Mouse (Mus musculus): ENCODE data around the gene Adar. TPM values are rescaled to one million over a fixed set of nuclear protein-coding genes. Genes with fewer than 3 reads are reported as not detected.

Gene Adar
- polyA plus RNA-seq (2016; fragmentation: Nextera tagmentation; extraction: Ambion mirVana), result 23.0 and 24.0 TPM in 2 replicates

DNA sequence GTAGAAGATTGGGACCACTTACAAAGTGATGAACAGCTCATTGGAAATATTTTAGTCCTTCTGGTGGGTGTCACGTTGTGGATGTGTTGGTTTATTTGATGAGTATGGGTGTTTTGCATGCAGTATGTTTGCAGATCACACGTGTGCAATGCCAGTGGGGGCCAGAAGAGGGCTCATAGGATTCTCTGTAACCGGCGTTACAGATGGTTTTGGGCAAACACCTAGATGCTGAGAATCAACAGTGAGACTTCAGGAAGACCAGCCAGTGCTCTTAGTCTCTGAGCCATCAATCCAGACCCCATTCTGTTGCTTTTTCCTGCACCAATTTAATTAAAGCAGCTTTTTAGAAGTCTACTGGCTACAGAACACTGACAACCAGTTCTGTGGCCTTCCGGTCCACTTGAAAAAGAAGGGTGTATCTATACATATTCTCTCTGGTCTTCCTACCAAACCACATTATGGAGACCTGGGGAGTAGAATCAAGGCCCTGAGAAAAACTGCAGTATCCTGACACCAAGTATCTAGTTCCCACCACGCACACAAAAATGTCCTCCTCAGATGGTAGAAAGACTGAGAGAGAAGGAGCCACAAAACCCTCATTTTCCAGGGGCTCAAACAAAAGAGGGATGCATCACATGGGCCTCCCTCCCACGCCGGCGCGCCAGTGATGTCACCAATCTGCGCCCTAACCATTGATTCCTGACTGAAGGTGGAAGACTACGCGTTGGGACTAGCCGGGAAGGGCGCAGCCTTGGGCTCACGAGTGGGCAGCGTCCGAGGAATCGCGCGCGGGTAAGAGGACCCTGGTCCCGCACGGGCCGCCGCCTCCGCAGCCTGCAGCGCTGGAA is at the start of gene Adar:
Adar (plus strand) TSS at position 664 of the 848 bp plus-strand sequence.
- Histone ChIP-seq H3K36me3 (0 out of 2 replicates have a peak, but pooled peaks cover 4% of the 10 kb centered on the region), H3K9me3 (no peaks in the 10 kb centered on the region), H3K27me3 (peaks cover 14% of the 10 kb centered on the region; the same call in 1 of the 2 replicates), H3K27ac (replicated peaks) (peak within 1 kb of the TSS; percentile 81), H3K9ac (replicated peaks) (peak within 1 kb of the TSS; percentile 98), H3K4me1 (peaks cover 17% of the 10 kb centered on the region), H3K4me2 (replicated peaks) (peak within 1 kb of the TSS; percentile 85), H3K4me3 (peak within 1 kb of the TSS; percentile 100)
- peak; percentile 79 for ATAC-seq (ENCODE audit: low FRiP score, low read depth)
- WGBS, result 7% methylated on average over 24 of the region's 28 CpGs

DNA sequence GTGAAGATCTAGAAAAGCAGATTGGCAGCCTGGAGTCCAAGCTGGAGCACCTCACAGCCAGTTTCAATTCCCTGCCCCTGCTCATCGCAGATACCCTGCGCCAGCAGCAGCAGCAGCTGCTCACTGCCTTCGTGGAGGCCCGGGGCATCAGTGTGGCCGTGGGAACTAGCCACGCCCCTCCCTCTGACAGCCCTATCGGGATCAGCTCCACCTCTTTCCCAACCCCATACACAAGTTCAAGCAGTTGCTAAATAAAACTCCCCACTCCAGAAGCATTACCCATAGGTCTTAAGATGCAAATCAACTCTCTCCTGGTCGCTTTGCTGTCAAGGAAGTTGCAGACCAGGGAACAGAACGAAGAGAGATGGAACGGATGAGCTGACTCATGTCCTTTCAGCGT is 47.7 kb upstream of the Adar start:
- no peak overlapping the region for H3K4me3 ChIP-seq

GRCm38 (mm10) chr3:89671334-89671733 is 43.5 kb upstream of the Adar start:
- no peak overlapping the region for H3K9ac ChIP-seq (replicated peaks)
- H3K27ac ChIP-seq (replicated peaks), result no peak overlapping the region
- ATAC-seq (ENCODE audit: low FRiP score, low read depth), result no peak
- H3K4me3 ChIP-seq, result no peak overlapping the region
- no peaks in the 10 kb centered on the region for H3K36me3 ChIP-seq
- no peak overlapping the region for H3K4me2 ChIP-seq (replicated peaks)
- no peaks in the 10 kb centered on the region for H3K9me3 ChIP-seq
- 70% methylated on average over 6 of the region's 6 CpGs for WGBS
- H3K4me1 ChIP-seq, result peaks cover 10% of the 10 kb centered on the region
- H3K27me3 ChIP-seq, result no peaks in the 10 kb centered on the region

More for the DNA sequence above, 47.7 kb upstream of the Adar start:
- no peak for ATAC-seq (ENCODE audit: low FRiP score, low read depth)
- Histone ChIP-seq H3K4me1 (peaks cover 21% of the 10 kb centered on the region), H3K9me3 (no peaks in the 10 kb centered on the region), H3K27ac (replicated peaks) (no peak overlapping the region), H3K27me3 (peaks cover 8% of the 10 kb centered on the region; the same call in 1 of the 2 replicates), H3K9ac (replicated peaks) (no peak overlapping the region), H3K4me2 (replicated peaks) (no peak overlapping the region), H3K36me3 (no peaks in the 10 kb centered on the region)
- WGBS, result 34% methylated on average over 11 of the region's 11 CpGs

GRCm38 (mm10) chr3:89672573-89673317 is 42.1 kb upstream of the Adar start:
- no peak for ATAC-seq (ENCODE audit: low FRiP score, low read depth)
- Histone ChIP-seq H3K4me3 (no peak overlapping the region), H3K27ac (replicated peaks) (no peak overlapping the region), H3K4me2 (replicated peaks) (no peak overlapping the region), H3K9me3 (no peaks in the 10 kb centered on the region), H3K36me3 (no peaks in the 10 kb centered on the region), H3K27me3 (no peaks in the 10 kb centered on the region), H3K4me1 (peaks cover 7% of the 10 kb centered on the region), H3K9ac (replicated peaks) (no peak overlapping the region)
- 85% methylated on average over 12 of the region's 12 CpGs for WGBS

DNA sequence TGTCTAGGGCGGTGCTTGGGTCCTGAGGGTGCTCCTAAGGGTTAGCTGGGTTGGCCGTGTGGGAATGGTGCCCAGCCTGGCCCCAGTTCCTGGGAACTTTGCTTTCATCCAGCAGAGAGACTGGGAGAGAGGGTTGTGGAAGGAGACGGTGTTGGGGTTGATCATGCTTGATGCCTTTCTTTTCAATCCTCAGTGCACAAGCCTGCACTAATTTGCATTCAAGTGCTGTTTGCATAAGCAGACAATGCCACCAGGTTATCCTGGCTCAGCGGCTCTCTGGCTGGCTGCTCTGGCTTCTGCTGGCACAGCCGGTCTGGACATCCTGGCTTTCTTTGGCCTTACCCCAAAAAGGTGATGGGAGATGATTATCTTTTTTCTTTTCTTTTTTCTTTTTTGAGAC is 37.2 kb upstream of the Adar start:
- Histone ChIP-seq H3K4me3 (no peak overlapping the region), H3K4me1 (peaks cover 16% of the 10 kb centered on the region), H3K27ac (replicated peaks) (peak overlapping the region; percentile 39; the same call in 1 of the 2 replicates), H3K9me3 (no peaks in the 10 kb centered on the region), H3K9ac (replicated peaks) (no peak overlapping the region), H3K27me3 (no peaks in the 10 kb centered on the region), H3K36me3 (no peaks in the 10 kb centered on the region), H3K4me2 (replicated peaks) (no peak overlapping the region)
- 40% methylated on average over 5 of the region's 5 CpGs for WGBS
- no peak for ATAC-seq (ENCODE audit: low FRiP score, low read depth)

DNA sequence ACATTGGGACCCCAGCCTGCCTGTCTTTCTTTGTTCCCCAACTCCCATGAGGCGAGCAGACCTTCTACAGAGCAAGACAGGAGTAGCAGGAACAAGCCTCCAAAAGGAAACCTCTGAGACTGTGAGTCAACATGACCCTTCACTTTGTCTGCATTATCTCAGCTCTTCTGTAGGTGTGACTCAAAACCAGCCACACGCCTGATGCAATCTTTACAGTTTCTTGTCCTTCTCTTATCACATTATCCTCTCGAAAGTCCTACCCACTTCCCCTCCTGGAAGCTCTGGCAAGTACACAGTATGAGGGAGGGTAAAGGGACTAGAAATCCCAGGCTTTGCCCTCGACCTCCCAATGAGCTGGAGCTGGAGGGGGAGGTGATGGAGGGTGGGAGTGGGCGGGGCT is 28.8 kb upstream of the Adar start:
- H3K9me3 ChIP-seq, result no peaks in the 10 kb centered on the region
- no peak overlapping the region for H3K27ac ChIP-seq (replicated peaks)
- ATAC-seq (ENCODE audit: low FRiP score, low read depth), result no peak
- peaks cover 25% of the 10 kb centered on the region for H3K4me1 ChIP-seq
- WGBS, result 59% methylated on average over 5 of the region's 5 CpGs
- no peak overlapping the region for H3K4me3 ChIP-seq
- no peak overlapping the region for H3K4me2 ChIP-seq (replicated peaks)
- no peaks in the 10 kb centered on the region for H3K36me3 ChIP-seq
- H3K9ac ChIP-seq (replicated peaks), result no peak overlapping the region
- H3K27me3 ChIP-seq, result no peaks in the 10 kb centered on the region

GRCm38 (mm10) chr3:89688694-89689581 is 25.9 kb upstream of the Adar start:
- Histone ChIP-seq H3K4me3 (peak overlapping the region; percentile 52), H3K27ac (replicated peaks) (peak overlapping the region; percentile 82), H3K9me3 (no peaks in the 10 kb centered on the region), H3K9ac (replicated peaks) (peak overlapping the region; percentile 74), H3K4me2 (replicated peaks) (peak overlapping the region; percentile 61), H3K4me1 (peaks cover 18% of the 10 kb centered on the region), H3K27me3 (no peaks in the 10 kb centered on the region), H3K36me3 (no peaks in the 10 kb centered on the region)
- WGBS, result 4% methylated on average over 25 of the region's 25 CpGs
- ATAC-seq (ENCODE audit: low FRiP score, low read depth), result peak; percentile 92

GRCm38 (mm10) chr3:89691776-89692175 is 23.0 kb upstream of the Adar start:
- H3K27ac ChIP-seq (replicated peaks), result no peak overlapping the region
- no peak overlapping the region for H3K9ac ChIP-seq (replicated peaks)
- no peak overlapping the region for H3K4me2 ChIP-seq (replicated peaks)
- ATAC-seq (ENCODE audit: low FRiP score, low read depth), result no peak
- no peaks in the 10 kb centered on the region for H3K27me3 ChIP-seq
- H3K4me1 ChIP-seq, result peaks cover 18% of the 10 kb centered on the region
- no peaks in the 10 kb centered on the region for H3K36me3 ChIP-seq
- no peak overlapping the region for H3K4me3 ChIP-seq
- H3K9me3 ChIP-seq, result no peaks in the 10 kb centered on the region
- 79% methylated on average over 9 of the region's 9 CpGs for WGBS

- Histone ChIP-seq H3K4me2 (replicated peaks) (no peak overlapping the region), H3K9ac (replicated peaks) (no peak overlapping the region), H3K36me3 (no peaks in the 10 kb centered on the region), H3K4me1 (no peaks in the 10 kb centered on the region), H3K9me3 (no peaks in the 10 kb centered on the region), H3K4me3 (no peak overlapping the region), H3K27ac (replicated peaks) (no peak overlapping the region), H3K27me3 (no peaks in the 10 kb centered on the region)
- no peak for ATAC-seq (ENCODE audit: low FRiP score, low read depth)
- 70% methylated on average over 12 of the region's 12 CpGs for WGBS
Measured at GRCm38 (mm10) chr3:89696152-89696821, 18.5 kb upstream of the Adar start.

GRCm38 (mm10) chr3:89698958-89699357 is 15.9 kb upstream of the Adar start:
- Histone ChIP-seq H3K4me2 (replicated peaks) (no peak overlapping the region), H3K27me3 (no peaks in the 10 kb centered on the region; the same call in 1 of the 2 replicates), H3K36me3 (no peaks in the 10 kb centered on the region), H3K4me1 (no peaks in the 10 kb centered on the region), H3K9me3 (no peaks in the 10 kb centered on the region), H3K27ac (replicated peaks) (no peak overlapping the region), H3K4me3 (no peak overlapping the region), H3K9ac (replicated peaks) (no peak overlapping the region)
- no peak for ATAC-seq (ENCODE audit: low FRiP score, low read depth)
- WGBS, result 96% methylated on average over 1 of the region's 1 CpGs

DNA sequence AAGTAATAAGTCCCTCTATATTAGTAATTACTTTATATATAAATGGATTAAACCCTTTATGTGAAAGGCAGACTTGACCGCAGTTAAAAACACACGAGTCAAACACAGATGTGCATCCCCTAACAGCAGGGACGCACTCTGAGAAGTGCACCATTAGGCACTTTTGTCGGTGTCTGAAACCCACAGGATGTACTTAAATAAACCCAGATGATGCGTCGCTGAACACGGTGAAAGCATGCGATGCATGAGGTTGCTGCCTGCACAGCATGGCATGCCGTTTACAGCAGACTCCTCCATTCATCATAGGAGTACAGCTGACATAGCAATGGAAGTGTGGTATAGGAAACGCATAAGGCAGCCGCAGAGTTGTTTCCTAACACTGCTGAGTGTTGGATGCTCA is 14.4 kb upstream of the Adar start:
- Histone ChIP-seq H3K4me2 (replicated peaks) (no peak overlapping the region), H3K36me3 (no peaks in the 10 kb centered on the region), H3K4me1 (no peaks in the 10 kb centered on the region), H3K27ac (replicated peaks) (no peak overlapping the region), H3K9me3 (no peaks in the 10 kb centered on the region), H3K9ac (replicated peaks) (no peak overlapping the region), H3K4me3 (no peak overlapping the region), H3K27me3 (no peaks in the 10 kb centered on the region; the same call in 1 of the 2 replicates)
- WGBS, result 82% methylated on average over 11 of the region's 11 CpGs
- no peak for ATAC-seq (ENCODE audit: low FRiP score, low read depth)
